Mouse (Mus musculus) MEL (cell line): ENCODE measurements around the gene Atp5b. TPM values are rescaled to one million over a fixed set of nuclear protein-coding genes. Genes with fewer than 3 reads are reported as not detected.

Experiments
- DNase-seq: peaks from one replicate; pipeline ENCODE4 v3.0.0; 2011; ENCODE audit warnings: low read depth, low spot score
- H3K27ac ChIP-seq: 2 replicates; pipeline ENCODE4 v1.5.1; 2012; ENCODE audit warnings: low read depth, mild to moderate bottlenecking, control low read depth, low read length, moderate library complexity; ENCODE audit not compliant: control insufficient read depth
- H3K27me3 ChIP-seq, 2 experiments: fragments of 150-350 bp in 1 of 2; sonication (generic) in 1 of 2; 2 replicates each; pipeline ENCODE4 v1.6.1; 2012; ENCODE audit warnings: low read length in 2 of 2, mild to moderate bottlenecking in 2 of 2, improper control_type of control experiment in 1 of 2, moderate library complexity in 1 of 2; ENCODE audit not compliant: insufficient read depth in 2 of 2, control insufficient read depth in 1 of 2
- H3K36me3 ChIP-seq, 2 experiments: 2 replicates each; pipeline ENCODE4 v1.6.1; 2012 to 2014; ENCODE audit warnings: low read length in 2 of 2, improper control_type of control experiment in 1 of 2, inconsistent platforms in 1 of 2, mild to moderate bottlenecking in 1 of 2; ENCODE audit not compliant: insufficient read depth in 2 of 2, control insufficient read depth in 1 of 2
- H3K4me1 ChIP-seq, 2 experiments: fragments of 150-350 bp in 1 of 2; sonication (generic) in 1 of 2; 2 replicates each; pipeline ENCODE4 v1.6.1; 2012; ENCODE audit warnings: low read length in 2 of 2, improper control_type of control experiment in 1 of 2, mild to moderate bottlenecking in 1 of 2; ENCODE audit not compliant: insufficient read depth in 2 of 2, control insufficient read depth in 1 of 2
- H3K4me3 ChIP-seq, 2 experiments: fragments of 150-350 bp in 1 of 2; sonication (generic) in 1 of 2; 2 replicates each; pipeline ENCODE4 v1.5.1; 2012; ENCODE audit warnings: low read depth in 2 of 2, low read length in 2 of 2, mild to moderate bottlenecking in 2 of 2, moderate library complexity in 2 of 2, control low read depth in 1 of 2, improper control_type of control experiment in 1 of 2; ENCODE audit not compliant: control insufficient read depth in 1 of 2, insufficient read depth in 1 of 2
- H3K79me2 ChIP-seq: 2 replicates; pipeline ENCODE4 v1.6.1; 2012; ENCODE audit warnings: mild to moderate bottlenecking, low read length, moderate library complexity; ENCODE audit not compliant: control insufficient read depth, poor library complexity, insufficient read depth
- H3K9ac ChIP-seq: 2 replicates; pipeline ENCODE4 v1.6.1; 2012; ENCODE audit warnings: low read depth, mild to moderate bottlenecking, control low read depth, low read length, moderate library complexity; ENCODE audit not compliant: control insufficient read depth, poor library complexity, severe bottlenecking
- H3K9me3 ChIP-seq: fragments of 150-350 bp; sonication (generic); replicated peaks from 2 replicates; pipeline ENCODE4 v1.6.1; 2012; ENCODE audit warnings: mild to moderate bottlenecking, low read length, improper control_type of control experiment, moderate library complexity; ENCODE audit not compliant: insufficient read depth
- BHLHE40 ChIP-seq: IDR thresholded peaks from 2 replicates; pipeline ENCODE4 v1.6.1; 2012; ENCODE audit warnings: low read depth, mild to moderate bottlenecking, inconsistent platforms, low read length, improper control_type of control experiment, borderline replicate concordance
- CHD1 ChIP-seq: IDR thresholded peaks from 2 replicates; pipeline ENCODE4 v1.6.1; 2012; ENCODE audit warnings: low read depth, mild to moderate bottlenecking, inconsistent platforms, low read length, improper control_type of control experiment
- CHD2 ChIP-seq: IDR thresholded peaks from 2 replicates; pipeline ENCODE4 v1.6.1; 2011; ENCODE audit warnings: low read length, improper control_type of control experiment
- CTCF ChIP-seq, 3 experiments: IDR thresholded peaks in 2 of 3; conservative IDR thresholded peaks in 1 of 3; 2 replicates each; pipeline ENCODE4 v1.5.1; 2011 to 2012; ENCODE audit warnings: low read length in 3 of 3, low read depth in 2 of 3, mild to moderate bottlenecking in 2 of 3, improper control_type of control experiment in 1 of 3, inconsistent platforms in 1 of 3, mixed read lengths in 1 of 3, moderate library complexity in 1 of 3; ENCODE audit not compliant: control insufficient read depth in 1 of 3, insufficient read depth in 1 of 3, poor library complexity in 1 of 3, severe bottlenecking in 1 of 3
- ETS1 ChIP-seq: IDR thresholded peaks from 2 replicates; pipeline ENCODE4 v1.6.1; 2012; ENCODE audit warnings: low read depth, mild to moderate bottlenecking, inconsistent platforms, low read length, improper control_type of control experiment, moderate library complexity
- GABPA ChIP-seq: IDR thresholded peaks from 2 replicates; pipeline ENCODE4 v1.6.1; 2012; ENCODE audit warnings: low read depth, mild to moderate bottlenecking, inconsistent platforms, low read length, improper control_type of control experiment, moderate library complexity
- GATA1 ChIP-seq: IDR thresholded peaks from 2 replicates; pipeline ENCODE4 v1.6.1; 2011; ENCODE audit warnings: low read depth, low read length, improper control_type of control experiment
- JUND ChIP-seq: IDR thresholded peaks from 2 replicates; pipeline ENCODE4 v1.6.1; 2011; ENCODE audit warnings: low read depth, mild to moderate bottlenecking, improper control_type of control experiment, low read length
- MAX ChIP-seq: IDR thresholded peaks from 2 replicates; pipeline ENCODE4 v1.6.1; 2011; ENCODE audit warnings: low read length, improper control_type of control experiment
- MAZ ChIP-seq: IDR thresholded peaks from 2 replicates; pipeline ENCODE4 v1.6.1; 2012; ENCODE audit warnings: low read depth, mild to moderate bottlenecking, inconsistent platforms, low read length, improper control_type of control experiment
- MEF2A ChIP-seq: IDR thresholded peaks from 2 replicates; pipeline ENCODE4 v1.6.1; 2014; ENCODE audit warnings: low read depth, mild to moderate bottlenecking, inconsistent platforms, low read length, improper control_type of control experiment; ENCODE audit not compliant: poor library complexity, insufficient replicate concordance, severe bottlenecking; ENCODE audit errors: extremely low read depth
- MXI1 ChIP-seq: IDR thresholded peaks from 2 replicates; pipeline ENCODE4 v1.6.1; 2011; ENCODE audit warnings: mild to moderate bottlenecking, low read depth, low read length, improper control_type of control experiment
- MYB ChIP-seq: IDR thresholded peaks from 2 replicates; pipeline ENCODE4 v1.6.1; 2011; ENCODE audit warnings: mild to moderate bottlenecking, low read depth, low read length, improper control_type of control experiment
- MYC ChIP-seq: IDR thresholded peaks from 2 replicates; pipeline ENCODE4 v1.6.1; 2011; ENCODE audit warnings: low read depth, mild to moderate bottlenecking, low read length, improper control_type of control experiment, moderate library complexity
- NRF1 ChIP-seq: IDR thresholded peaks from 2 replicates; pipeline ENCODE4 v1.6.1; 2014; ENCODE audit warnings: low read depth, mild to moderate bottlenecking, inconsistent platforms, low read length, improper control_type of control experiment, moderate library complexity; ENCODE audit not compliant: poor library complexity, insufficient read depth, severe bottlenecking
- POLR2A ChIP-seq, 2 experiments: IDR thresholded peaks; 2 replicates each; pipeline ENCODE4 v1.6.1; 2011 to 2012; ENCODE audit warnings: low read length in 2 of 2, mild to moderate bottlenecking in 2 of 2, control low read depth in 1 of 2, improper control_type of control experiment in 1 of 2, low read depth in 1 of 2, moderate library complexity in 1 of 2; ENCODE audit not compliant: control insufficient read depth in 1 of 2, insufficient read depth in 1 of 2, poor library complexity in 1 of 2
- RAD21 ChIP-seq: IDR thresholded peaks from 2 replicates; pipeline ENCODE4 v1.6.1; 2011; ENCODE audit warnings: mild to moderate bottlenecking, low read depth, low read length, improper control_type of control experiment
- RCOR1 ChIP-seq: IDR thresholded peaks from 2 replicates; pipeline ENCODE4 v1.6.1; 2012; ENCODE audit warnings: low read depth, mild to moderate bottlenecking, inconsistent platforms, low read length, improper control_type of control experiment
- SIN3A ChIP-seq: IDR thresholded peaks from 2 replicates; pipeline ENCODE4 v1.6.1; 2012; ENCODE audit warnings: low read length, improper control_type of control experiment, inconsistent platforms
- SMC3 ChIP-seq: IDR thresholded peaks from 2 replicates; pipeline ENCODE4 v1.6.1; 2011; ENCODE audit warnings: low read depth, low read length, improper control_type of control experiment
- TAL1 ChIP-seq: IDR thresholded peaks from 2 replicates; pipeline ENCODE4 v1.6.1; 2012; ENCODE audit warnings: mild to moderate bottlenecking, inconsistent platforms, low read length, moderate library complexity, mixed read lengths
- TBP ChIP-seq: IDR thresholded peaks from 2 replicates; pipeline ENCODE4 v1.8.0; 2011; ENCODE audit warnings: low read depth, low read length, improper control_type of control experiment
- TCF12 ChIP-seq: IDR thresholded peaks from 2 replicates; pipeline ENCODE4 v1.6.1; 2014; ENCODE audit warnings: low read depth, mild to moderate bottlenecking, inconsistent platforms, low read length, improper control_type of control experiment, moderate library complexity
- UBTF ChIP-seq: IDR thresholded peaks from 2 replicates; pipeline ENCODE4 v1.6.1; 2012; ENCODE audit warnings: low read depth, mild to moderate bottlenecking, inconsistent platforms, low read length, improper control_type of control experiment, moderate library complexity, borderline replicate concordance; ENCODE audit not compliant: insufficient read depth
- USF1 ChIP-seq: IDR thresholded peaks from 2 replicates; pipeline ENCODE4 v1.6.1; 2014; ENCODE audit warnings: low read depth, mild to moderate bottlenecking, inconsistent platforms, low read length, improper control_type of control experiment, moderate library complexity
- USF2 ChIP-seq, 2 experiments: IDR thresholded peaks; 2 replicates each; pipeline ENCODE4 v1.6.1; 2011 to 2012; ENCODE audit warnings: improper control_type of control experiment in 2 of 2, low read length in 2 of 2, borderline replicate concordance in 1 of 2, inconsistent platforms in 1 of 2, low read depth in 1 of 2, mild to moderate bottlenecking in 1 of 2; ENCODE audit not compliant: insufficient read depth in 1 of 2
- ZC3H11A ChIP-seq: IDR thresholded peaks from 2 replicates; pipeline ENCODE4 v1.6.1; 2012; ENCODE audit warnings: low read depth, mild to moderate bottlenecking, inconsistent platforms, low read length, improper control_type of control experiment
- ZKSCAN1 ChIP-seq: IDR thresholded peaks from 2 replicates; pipeline ENCODE4 v1.6.1; 2012; ENCODE audit warnings: low read depth, mild to moderate bottlenecking, inconsistent platforms, low read length, improper control_type of control experiment, moderate library complexity
- ZMIZ1 ChIP-seq: IDR thresholded peaks from 2 replicates; pipeline ENCODE4 v1.6.1; 2012; ENCODE audit warnings: low read depth, mild to moderate bottlenecking, inconsistent platforms, low read length, improper control_type of control experiment, moderate library complexity
- polyA plus RNA-seq, 2 experiments: library from polyadenylated mRNA; stranded (reverse) in 1 of 2; unstranded in 1 of 2; fragments of >175 nt in 1 of 2; fragments of >200 nt in 1 of 2; gene quantifications; 2 replicates each; pipeline versions ENCODE4 v1.2.1 to v1.2.4; 2012; ENCODE audit warnings: low replicate concordance in 2 of 2, low read depth in 1 of 2; ENCODE audit not compliant: insufficient read length in 2 of 2, insufficient read depth in 1 of 2, missing spikeins in 1 of 2
- total RNA-seq: library from RNA; depleted of rRNA; stranded (reverse); fragments of 300-350 nt; gene quantifications from 2 replicates; pipeline ENCODE4 v1.2.3, GENCODE M21; 2012

The Atp5b gene
- total and polyA plus RNA-seq, 3 experiments: 545 to 2,318 (median 2,164) TPM

GRCm38 (mm10) chr10:128092506-128093495, 9.7 kb downstream of the Atp5b start (continued):
- TF ChIP-seq POLR2A (IDR thresholded peaks at IDR 0.05; ENCODE audit: control insufficient read depth in 1 of 2, insufficient read depth in 1 of 2, low read depth in 1 of 2, low read length in 2 of 2, poor library complexity in 1 of 2) (peak; percentile 43 to 47; a peak in 2 of 4 replicates), ZMIZ1 (no peak), TBP (no peak; the same call in 1 of the 2 replicates), SMC3 (no peak), ZKSCAN1 (no peak)

DNA sequence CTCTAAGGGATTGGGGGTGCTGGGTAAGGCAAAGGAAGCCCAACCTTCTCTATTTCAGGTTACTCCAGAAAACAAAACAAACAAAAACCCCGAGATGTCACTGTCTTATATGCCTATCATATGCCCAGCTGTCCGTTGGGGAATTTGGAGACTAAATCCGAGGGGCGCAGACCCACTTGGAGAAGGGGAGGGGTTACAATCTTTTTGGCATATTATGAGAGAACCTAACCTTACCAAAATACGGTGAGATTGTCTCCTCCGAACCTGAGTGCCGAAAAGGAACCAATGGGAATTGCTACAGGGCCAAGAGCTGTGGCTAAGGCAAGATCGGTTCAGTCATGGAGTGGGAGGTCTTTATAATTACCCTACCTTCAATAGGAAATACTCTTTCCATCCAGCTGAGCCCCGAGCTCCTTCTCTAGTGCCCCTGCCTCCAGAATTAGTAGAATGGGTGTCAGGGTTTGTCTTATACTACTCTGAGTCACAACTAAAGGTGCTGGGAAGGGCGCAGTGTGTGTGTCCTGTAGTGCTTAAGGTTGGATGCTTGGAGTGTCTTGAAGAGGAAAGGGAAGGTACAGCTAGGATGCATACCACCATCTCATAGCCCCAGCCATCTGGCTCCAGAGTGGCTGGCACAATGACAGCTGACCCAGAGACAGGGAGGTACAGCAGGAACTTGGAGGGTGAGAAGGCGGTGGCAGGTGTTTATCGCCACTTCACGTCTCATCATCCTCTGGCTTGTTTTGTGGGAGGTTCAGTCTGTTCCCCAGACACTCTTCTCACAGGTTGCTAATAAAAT, 10.6 kb downstream of the Atp5b start:
- H3K27ac ChIP-seq: peak overlapping the region; percentile 76
- peaks cover 19 to 27% of the 10 kb centered on the region in 2 experiments for H3K4me1 ChIP-seq
- TF ChIP-seq MYC: 0 out of 2 replicates have a peak, but pooled peaks have one; percentile 33
- TF ChIP-seq NRF1: no peak
- TF ChIP-seq CHD2: no peak
- peak; percentile 76 for TF ChIP-seq ETS1
- TF ChIP-seq MAX: peak; percentile 57; the same call in 1 of the 2 replicates
- TF ChIP-seq MEF2A: no peak
- peak; percentile 65 for TF ChIP-seq SIN3A
- peak; percentile 14; the same call in 1 of the 2 replicates for TF ChIP-seq MYB
- TF ChIP-seq MXI1: peak; percentile 27; the same call in 1 of the 2 replicates
- TF ChIP-seq TBP: peak; percentile 23
- no peak for TF ChIP-seq CTCF (IDR thresholded peaks at IDR 0.05 in 2 of 3, conservative IDR thresholded peaks at IDR 0.05 in 1 of 3; ENCODE audit: control insufficient read depth in 1 of 3, insufficient read depth in 1 of 3, low read depth in 2 of 3, low read length in 3 of 3, poor library complexity in 1 of 3, severe bottlenecking in 1 of 3)
- TF ChIP-seq ZMIZ1: no peak; the same call in 1 of the 2 replicates
- no peak for TF ChIP-seq USF2 (IDR thresholded peaks at IDR 0.05; ENCODE audit: borderline replicate concordance in 1 of 2, insufficient read depth in 1 of 2, low read depth in 1 of 2, low read length in 2 of 2)
- TF ChIP-seq GATA1: no peak
- TF ChIP-seq ZKSCAN1: no peak
- no peak for TF ChIP-seq UBTF
- no peak for TF ChIP-seq RAD21
- peak; percentile 38; the same call in 1 of the 2 replicates for TF ChIP-seq TCF12
- peak; percentile 85 for TF ChIP-seq TAL1
- peak; percentile 44; the same call in 1 of the 2 replicates for TF ChIP-seq USF1
- TF ChIP-seq RCOR1: no peak; the same call in 1 of the 2 replicates
- no peak; the same call in 1 of the 2 replicates for TF ChIP-seq MAZ
- no peak for TF ChIP-seq ZC3H11A
- TF ChIP-seq CHD1: no peak; the same call in 1 of the 2 replicates
- TF ChIP-seq GABPA: no peak
- TF ChIP-seq BHLHE40: no peak
- no peak for TF ChIP-seq SMC3
- no peak for TF ChIP-seq JUND

More for the DNA sequence above, 10.6 kb downstream of the Atp5b start:
- peak overlapping the region; percentile 71 to 75 for H3K4me3 ChIP-seq
- H3K27me3 ChIP-seq: no peaks in the 10 kb centered on the region
- DNase-seq: peak; percentile 83
- H3K36me3 ChIP-seq: peaks cover 13 to 35% of the 10 kb centered on the region in 2 experiments
- peak overlapping the region; percentile 79 for H3K9ac ChIP-seq
- H3K9me3 ChIP-seq: no peaks in the 10 kb centered on the region
- H3K79me2 ChIP-seq: peaks cover 19% of the 10 kb centered on the region
